Mouse (Mus musculus) gastrocnemius, adult 2 months (tissue): ENCODE results near the gene Gal3st4. TPM values are rescaled to one million over a fixed set of nuclear protein-coding genes. Genes with fewer than 3 reads are reported as not detected.

Experiments
- DNase-seq: peaks from one replicate; pipeline ENCODE4 v3.0.0; 2022
- H3K27ac ChIP-seq: fragments of 200-600 bp; 2 replicates; pipeline ENCODE4 v1.8.1; 2022; ENCODE audit warnings: mild to moderate bottlenecking
- H3K4me3 ChIP-seq: fragments of 200-600 bp; 2 replicates; pipeline ENCODE4 v1.8.1; 2022; ENCODE audit warnings: mild to moderate bottlenecking, moderate library complexity
- CTCF ChIP-seq: fragments of 200-600 bp; IDR thresholded peaks from 2 replicates; pipeline ENCODE4 v1.8.1; 2022; ENCODE audit warnings: antibody characterized with exemption, mild to moderate bottlenecking, moderate library complexity
- intact Hi-C: fragments of 180-260 bp; cut with DNase I; formaldehyde crosslinking; loops from one replicate; pipeline ENCODE4 v1.15.1; 2025
- total RNA-seq, 2 experiments: library from RNA; stranded (reverse); gene quantifications; 2 replicates each; pipeline ENCODE4 v1.2.3; 2021

Gal3st4 gene
- total RNA-seq, 2 experiments from 2014 or later: 0.13 to 0.42 TPM

DNA sequence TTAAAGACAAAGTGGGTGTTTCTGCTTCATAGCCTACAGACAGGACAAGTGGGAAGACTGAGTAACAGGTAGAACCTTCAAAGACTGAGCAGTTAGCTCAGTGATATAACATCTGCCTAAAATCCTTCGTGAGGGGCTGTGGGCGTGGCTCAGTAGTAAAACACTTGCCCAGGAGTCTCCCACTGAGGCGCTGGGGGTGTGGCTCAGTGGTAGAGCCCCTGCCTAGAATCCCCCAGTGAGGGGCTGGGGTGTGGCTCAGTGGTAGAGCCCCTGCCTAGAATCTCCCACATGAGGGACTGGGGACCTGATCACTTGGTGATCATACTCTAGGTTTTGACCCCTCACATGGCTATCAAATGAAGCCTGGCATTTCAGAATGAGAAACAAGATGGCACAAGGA, 14.6 kb downstream of the Gal3st4 start:
- no peak for DNase-seq
- Histone ChIP-seq H3K4me3 (no peak overlapping the region), H3K27ac (no peak overlapping the region)
- TF ChIP-seq CTCF: no peak
- intact Hi-C loops: no loop called here

DNA sequence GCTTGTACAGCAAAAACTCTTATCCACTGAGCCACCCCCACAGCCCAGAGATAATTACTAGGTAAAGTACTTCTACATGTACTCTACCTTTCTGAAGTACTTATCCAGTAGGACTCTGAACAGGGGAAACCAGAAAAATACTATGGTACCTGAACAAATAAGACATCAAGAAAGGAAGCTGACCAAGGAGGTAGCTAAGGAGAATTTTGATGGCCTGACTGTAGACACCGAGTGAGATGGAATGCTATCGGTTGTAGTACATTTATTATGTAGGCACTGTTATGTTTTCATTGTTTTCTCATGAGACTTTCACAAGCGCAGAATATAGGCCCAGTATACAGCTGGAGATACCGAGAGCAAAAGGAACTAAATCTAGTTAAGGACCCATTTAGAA, 15.1 kb downstream of the Gal3st4 start:
- no peak for TF ChIP-seq CTCF
- Histone ChIP-seq H3K4me3 (no peak overlapping the region), H3K27ac (no peak overlapping the region)
- no peak for DNase-seq
- intact Hi-C loops: no loop called here

DNA sequence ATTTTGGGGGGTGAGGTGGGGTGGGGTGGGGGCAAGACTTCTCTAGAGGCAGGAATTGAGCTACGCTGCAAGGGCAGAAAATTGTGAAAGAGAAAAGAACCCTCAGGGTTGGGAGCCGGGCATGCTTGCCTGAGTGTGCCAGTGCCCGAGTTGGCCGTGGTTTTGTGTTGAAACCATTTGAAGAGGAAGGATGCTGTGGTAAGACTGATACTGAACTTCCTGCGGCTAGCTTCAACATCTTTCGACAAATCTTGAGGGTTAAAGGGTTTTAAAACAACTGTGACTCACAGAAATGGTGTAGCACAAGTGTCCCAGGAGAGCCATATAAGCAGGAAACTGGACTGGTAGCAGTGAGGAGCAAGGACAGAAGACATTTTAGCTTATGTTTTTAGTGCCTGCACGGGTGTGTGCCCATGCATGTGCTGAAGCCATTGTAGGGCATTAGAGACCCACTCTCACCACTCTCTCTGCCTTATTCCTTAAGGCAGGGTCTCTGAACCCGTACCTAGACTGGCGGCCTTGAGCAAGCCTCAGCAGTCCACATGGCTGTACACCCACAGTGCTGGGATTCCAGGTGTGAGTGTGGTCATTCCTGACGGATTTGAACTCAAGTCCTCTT, 15.6 kb downstream of the Gal3st4 start:
- Histone ChIP-seq H3K4me3 (no peak overlapping the region), H3K27ac (no peak overlapping the region)
- no peak for DNase-seq

DNA sequence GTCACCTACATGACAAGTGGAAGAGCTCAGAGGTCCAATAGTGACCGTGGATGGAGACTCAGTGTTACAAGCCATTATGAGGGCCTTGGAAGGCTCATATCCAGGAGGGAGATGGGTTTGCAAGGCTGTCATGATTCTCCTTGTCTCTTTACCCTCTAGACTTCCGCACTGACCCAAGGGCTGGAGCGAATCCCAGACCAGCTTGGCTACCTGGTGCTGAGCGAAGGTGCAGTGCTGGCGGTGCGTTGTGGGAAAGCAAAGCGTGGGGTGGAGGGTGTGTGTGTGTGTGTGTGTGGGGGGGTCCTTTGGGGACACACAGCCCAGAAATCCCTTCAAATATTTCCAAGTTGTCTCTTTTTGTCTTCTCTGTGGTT, 16.6 kb downstream of the Gal3st4 start:
- TF ChIP-seq CTCF: no peak
- no peak for DNase-seq
- Histone ChIP-seq H3K27ac (peak overlapping the region; percentile 93), H3K4me3 (peak overlapping the region; percentile 96)
- intact Hi-C loops: no loop called here

More for the DNA sequence above, 15.6 kb downstream of the Gal3st4 start:
- TF ChIP-seq CTCF: no peak
- intact Hi-C loops: no loop called here

DNA sequence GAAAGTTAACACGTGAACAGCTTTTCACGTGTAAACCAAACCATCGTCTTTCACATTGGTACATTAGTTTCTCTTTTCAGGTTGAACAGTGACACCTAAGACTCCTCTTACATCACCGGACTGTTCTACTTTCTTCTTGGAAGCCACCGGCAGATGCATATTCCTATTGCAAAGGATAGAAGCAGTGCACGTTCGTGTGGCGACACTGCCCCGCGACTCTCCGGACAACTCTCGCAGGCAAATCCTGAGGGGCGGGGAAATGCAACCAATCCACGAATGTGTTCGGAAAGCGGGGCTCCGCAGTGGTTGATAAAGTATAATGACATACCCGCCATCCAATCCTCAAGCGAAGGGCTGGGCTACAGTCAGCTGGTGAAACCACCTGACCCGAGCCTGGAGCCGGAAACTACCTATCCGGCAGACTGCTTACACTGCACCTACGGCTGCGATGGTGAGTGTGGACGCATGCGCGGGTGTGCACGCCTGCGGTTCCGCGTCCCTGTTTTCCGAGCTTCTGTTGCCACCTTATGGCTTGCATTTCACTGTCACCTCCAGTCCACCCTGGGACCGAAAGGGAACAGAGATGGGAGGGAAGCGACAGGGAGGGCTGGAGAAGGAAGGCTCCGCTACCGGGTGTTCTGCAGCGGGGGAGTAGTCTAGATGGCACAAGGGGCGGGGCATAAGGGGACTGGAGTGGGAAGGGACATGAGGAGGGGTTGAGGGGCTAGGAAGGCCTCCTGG, 17.1 kb downstream of the Gal3st4 start, which contains the start of gene Lamtor4:
TSS of gene Lamtor4 (plus strand) at position 130 of the 741 bp plus-strand sequence.
- peak; percentile 96 for DNase-seq
- intact Hi-C loops: no loop called here
- Histone ChIP-seq H3K4me3 (peak within 1 kb of the TSS; percentile 96), H3K27ac (peak within 1 kb of the TSS; percentile 93)
- peak; percentile 19; the same call in 1 of the 2 replicates for TF ChIP-seq CTCF

DNA sequence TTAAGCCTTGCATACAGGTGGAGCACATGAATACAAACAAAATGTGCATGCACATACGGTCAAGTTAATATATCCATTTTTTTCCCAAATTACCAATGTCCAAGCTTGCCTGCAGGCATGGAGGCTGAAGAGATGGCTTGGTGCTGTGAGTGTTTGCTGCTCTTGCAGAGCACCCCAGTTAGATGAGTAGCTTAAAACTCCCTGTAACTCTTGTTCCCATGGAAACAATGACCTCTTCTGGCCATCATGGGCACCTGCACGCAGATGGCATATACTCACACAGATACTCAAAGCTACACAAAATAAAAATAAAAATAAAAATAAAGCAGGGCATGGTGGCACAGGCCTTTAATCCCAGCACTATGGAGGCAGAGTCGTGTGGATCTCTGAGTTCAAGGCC, 19.6 kb downstream of the Gal3st4 start:
- H3K27ac ChIP-seq: no peak overlapping the region
- no peak for DNase-seq
- intact Hi-C loops: no loop called here
- TF ChIP-seq CTCF: no peak
- no peak overlapping the region for H3K4me3 ChIP-seq

DNA sequence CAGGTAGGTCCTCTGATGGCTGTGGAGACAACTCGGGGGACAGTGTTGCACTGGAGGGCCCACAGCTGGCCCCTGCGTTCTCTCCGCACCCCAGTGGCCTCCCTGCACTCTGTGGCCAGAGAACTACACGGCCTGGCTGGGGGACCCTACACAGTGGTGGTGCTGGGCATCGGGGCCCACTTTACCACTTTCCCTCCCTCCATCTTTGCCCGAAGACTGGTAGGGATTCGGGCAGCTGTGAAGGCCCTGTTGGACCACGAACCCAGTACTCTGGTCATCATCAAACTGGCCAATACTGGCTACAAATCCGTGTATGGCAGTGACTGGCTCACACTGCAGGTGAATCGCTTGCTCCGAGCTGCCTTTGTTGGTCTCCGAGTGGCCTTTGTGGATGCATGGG, 21.5 kb downstream of the Gal3st4 start:
- DNase-seq: no peak
- intact Hi-C loops: no loop called here
- H3K4me3 ChIP-seq: no peak overlapping the region
- H3K27ac ChIP-seq: no peak overlapping the region
- TF ChIP-seq CTCF: no peak

DNA sequence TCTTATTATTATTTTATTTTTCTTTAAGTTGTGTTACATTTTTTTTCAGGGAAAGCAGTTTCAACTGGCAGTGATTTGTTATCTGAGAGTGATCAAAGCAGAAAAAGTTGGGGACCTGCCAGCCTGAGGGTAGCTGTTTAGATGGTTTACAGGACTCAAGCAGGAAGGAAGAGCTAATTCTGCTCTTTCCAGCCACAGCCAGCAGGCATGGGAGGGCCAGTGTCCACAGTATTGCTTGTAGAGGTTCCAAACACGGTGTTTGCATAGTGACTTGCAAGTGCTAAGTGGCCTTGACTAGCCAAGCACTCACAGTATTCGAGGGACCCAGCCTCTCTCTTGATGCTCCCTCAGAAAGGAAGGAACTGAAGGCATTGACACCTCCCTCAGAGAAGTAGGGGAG, 31.1 kb downstream of the Gal3st4 start:
- H3K4me3 ChIP-seq: no peak overlapping the region
- DNase-seq: no peak
- no peak for TF ChIP-seq CTCF
- no peak overlapping the region for H3K27ac ChIP-seq
- intact Hi-C loops: no loop called here

DNA sequence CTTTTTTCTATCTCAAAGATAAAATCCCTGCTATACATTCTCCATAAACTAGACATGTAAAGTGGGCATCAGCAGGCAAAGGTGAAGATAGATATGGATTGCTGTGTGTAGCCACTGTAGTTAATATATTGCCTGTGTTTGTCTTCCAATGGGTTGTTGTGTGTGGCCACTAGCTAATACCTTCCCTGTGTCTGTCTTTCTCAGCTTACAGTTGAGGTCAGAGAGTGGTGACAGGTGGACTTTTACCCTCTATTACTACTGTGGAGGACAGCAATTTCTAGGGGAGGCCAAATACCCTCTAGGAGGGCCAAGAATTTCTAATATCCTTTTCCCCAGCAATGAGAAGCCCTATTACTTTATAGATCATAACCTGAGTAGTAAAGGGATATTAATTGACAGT, 38.4 kb downstream of the Gal3st4 start:
- Histone ChIP-seq H3K27ac (no peak overlapping the region), H3K4me3 (no peak overlapping the region)
- TF ChIP-seq CTCF: no peak
- DNase-seq: no peak
- intact Hi-C loops: loop anchor here (2.0 kb wide), 1 partner anchor 27 kb away; no protein-coding TSS in a partner anchor

DNA sequence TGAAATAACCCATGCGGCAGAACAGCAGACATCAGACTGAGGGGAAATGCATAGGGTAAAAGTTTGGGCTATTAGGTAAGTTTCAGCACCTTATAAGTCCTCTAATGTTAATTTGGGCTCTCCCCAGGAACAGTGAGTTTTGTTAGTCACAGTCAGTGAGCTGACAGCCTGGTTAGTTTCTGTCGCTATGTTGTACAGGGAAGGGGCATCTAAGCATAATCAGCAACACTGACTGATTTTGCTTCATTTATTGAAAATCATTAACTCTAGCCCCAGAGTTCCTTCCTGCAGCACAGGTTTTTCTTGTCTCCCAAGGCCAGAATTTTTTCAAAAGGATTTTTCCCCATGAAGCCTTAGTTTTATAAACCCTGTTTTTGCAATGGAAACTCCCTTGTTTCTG, 38.9 kb downstream of the Gal3st4 start:
- DNase-seq: no peak
- H3K27ac ChIP-seq: no peak overlapping the region
- H3K4me3 ChIP-seq: no peak overlapping the region
- intact Hi-C loops: loop anchor here (2.0 kb wide), 1 partner anchor 27 kb away; no protein-coding TSS in a partner anchor
- no peak for TF ChIP-seq CTCF

DNA sequence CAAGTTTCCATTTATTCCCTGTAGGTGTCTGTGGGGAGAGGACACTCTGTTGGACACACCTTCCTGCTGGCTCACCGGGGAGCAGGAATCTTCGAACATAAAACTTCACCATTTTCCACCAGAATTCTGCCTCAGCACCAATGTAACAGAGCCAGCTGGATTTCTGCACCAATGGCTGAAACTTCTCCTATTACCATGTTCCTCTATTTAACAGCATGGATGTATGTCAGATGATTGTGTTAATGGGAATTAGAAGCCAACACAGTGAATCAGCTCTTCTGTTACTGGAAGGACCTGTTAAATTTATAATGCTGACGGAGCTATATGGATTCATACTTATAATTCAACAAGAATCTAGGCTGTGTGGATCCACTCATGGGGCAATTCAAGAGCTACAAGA, 43.1 kb downstream of the Gal3st4 start:
- intact Hi-C loops: no loop called here
- H3K4me3 ChIP-seq: no peak overlapping the region
- no peak for DNase-seq
- H3K27ac ChIP-seq: no peak overlapping the region
- TF ChIP-seq CTCF: no peak

DNA sequence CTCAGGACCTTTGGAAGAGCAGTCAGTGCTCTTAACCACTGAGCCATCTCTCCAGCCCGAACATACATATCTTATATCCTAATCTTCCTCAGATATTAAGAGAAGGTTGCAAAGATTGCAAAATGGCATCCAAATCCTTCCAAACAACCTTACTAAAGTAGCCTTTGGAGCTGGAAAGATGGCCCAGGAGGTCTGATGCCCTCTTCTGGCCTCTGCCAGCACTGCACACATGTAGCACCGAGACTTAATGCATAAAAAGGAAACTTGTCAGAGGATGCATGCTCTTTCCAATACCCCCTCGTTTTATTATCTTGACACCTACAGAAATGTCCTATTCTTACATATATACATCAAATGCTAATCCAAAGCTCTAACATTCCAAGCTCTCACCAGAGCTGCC, 44.6 kb downstream of the Gal3st4 start:
- peak; percentile 33 for DNase-seq
- Histone ChIP-seq H3K27ac (no peak overlapping the region), H3K4me3 (no peak overlapping the region)
- intact Hi-C loops: no loop called here
- TF ChIP-seq CTCF: peak; percentile 52

DNA sequence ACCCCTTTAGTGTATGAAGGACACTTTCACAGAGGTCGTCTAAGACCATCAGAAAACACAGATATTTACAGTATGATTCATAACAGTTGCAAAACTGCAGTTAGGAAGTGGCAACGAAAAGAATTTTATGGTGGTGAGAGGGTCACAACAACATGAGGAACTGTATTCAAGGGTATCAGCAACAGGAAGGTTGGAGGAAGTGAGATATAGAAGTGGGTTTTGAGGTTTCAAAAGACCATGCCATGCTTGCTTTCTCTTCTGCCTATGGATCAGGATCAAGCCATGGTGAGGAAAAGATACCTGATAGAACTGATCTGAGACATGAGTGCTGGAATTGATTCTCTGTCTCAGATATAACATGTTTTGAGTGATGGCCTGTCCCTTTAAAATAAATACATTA, 45.3 kb downstream of the Gal3st4 start:
- no peak for TF ChIP-seq CTCF
- DNase-seq: no peak
- Histone ChIP-seq H3K27ac (no peak overlapping the region), H3K4me3 (no peak overlapping the region)
- intact Hi-C loops: no loop called here

DNA sequence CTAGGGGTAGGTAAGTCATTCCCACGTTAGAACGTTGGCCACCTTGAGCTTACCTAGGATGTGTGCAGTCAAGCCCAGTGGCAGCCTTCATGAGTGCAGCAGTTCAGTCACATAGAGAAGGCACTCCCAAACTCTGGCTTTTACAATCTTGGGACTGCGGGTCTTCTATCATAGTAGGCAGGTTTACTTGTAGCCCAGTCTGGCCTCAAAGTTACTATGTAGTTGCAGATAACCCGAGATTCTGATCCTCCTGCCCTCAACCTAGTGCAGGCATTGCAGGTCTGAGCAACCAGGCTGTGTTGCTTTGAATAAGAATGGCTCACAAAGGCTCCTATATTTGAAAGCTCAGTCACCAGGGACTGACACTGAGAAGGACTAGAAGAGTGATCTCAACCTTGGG, 46.1 kb downstream of the Gal3st4 start:
- H3K27ac ChIP-seq: no peak overlapping the region
- DNase-seq: no peak
- TF ChIP-seq CTCF: no peak
- H3K4me3 ChIP-seq: no peak overlapping the region
- intact Hi-C loops: no loop called here
